Mouse (Mus musculus): ENCODE measurements around the gene Sar1a. TPM values are rescaled to one million over a fixed set of nuclear protein-coding genes. Genes with fewer than 3 reads are reported as not detected.

Gene Sar1a
- polyA plus RNA-seq, 1 experiment from 2014 or later, result 230 TPM

DNA sequence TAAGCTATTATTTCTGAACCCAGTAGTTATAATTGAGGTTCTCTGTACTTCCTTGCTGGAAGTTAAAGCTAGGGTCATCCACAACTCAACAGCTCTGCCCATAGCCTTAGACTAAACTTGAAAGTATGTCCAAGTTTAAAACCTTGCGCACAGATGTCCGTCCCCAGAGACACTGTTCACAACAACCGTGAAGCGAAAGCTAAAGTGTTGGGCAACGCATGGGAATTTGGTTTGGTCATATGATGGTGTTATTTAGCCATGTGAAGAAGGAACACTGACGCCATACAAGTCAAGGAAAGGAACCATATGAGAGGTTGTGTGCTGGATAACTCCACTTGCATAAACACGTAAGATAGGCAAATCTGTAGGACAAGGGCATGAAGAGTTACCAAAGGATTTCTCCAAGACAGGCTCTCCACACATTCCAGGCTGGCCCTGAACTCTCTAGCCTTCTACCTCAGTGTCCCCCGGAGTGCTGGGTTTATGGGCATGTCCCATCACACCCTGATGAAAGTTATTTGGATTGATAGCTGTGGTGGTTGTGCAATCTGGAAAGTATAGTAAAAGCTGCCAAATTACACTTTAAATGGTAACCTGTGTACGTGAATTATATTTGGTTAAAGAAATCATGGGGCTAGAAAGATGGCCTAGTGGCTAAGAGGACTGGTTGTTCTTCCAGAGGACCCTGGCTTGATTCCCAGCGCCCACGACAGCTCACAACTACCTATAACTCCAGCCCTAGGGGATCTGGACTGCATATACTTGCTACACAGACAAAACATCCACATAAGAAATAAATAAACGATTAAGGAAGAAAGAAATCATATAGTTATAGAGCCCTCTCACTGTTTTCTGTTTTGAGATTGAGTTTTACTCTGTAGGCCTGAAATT lies 37.6 kb downstream of the Sar1a start:
- H3K4me3 ChIP-seq (ENCODE audit: low read length), result no peak overlapping the region
- H3K4me2 ChIP-seq (ENCODE audit: low read depth, low read length), result no peak overlapping the region
- WGBS, result 88% methylated on average over 12 of the region's 12 CpGs
- H3K4me1 ChIP-seq (replicated peaks; ENCODE audit: control insufficient read depth, insufficient read depth, low read length), result peaks cover 7% of the 10 kb centered on the region
- H3K36me3 ChIP-seq (ENCODE audit: control insufficient read depth, insufficient read depth, low read length), result no peaks in the 10 kb centered on the region
- H3K27me3 ChIP-seq (ENCODE audit: control insufficient read depth, insufficient read depth, low read depth, low read length), result no peaks in the 10 kb centered on the region
- H3K9ac ChIP-seq (ENCODE audit: low read length), result no peak overlapping the region
- no peaks in the 10 kb centered on the region for H3K9me3 ChIP-seq (ENCODE audit: control insufficient read depth, low read length)
- no peak overlapping the region for H3K27ac ChIP-seq (ENCODE audit: low read length)
- no peak for ATAC-seq (ENCODE audit: low read depth)

GRCm38 (mm10) chr10:61720331-61720730 lies 40.2 kb downstream of the Sar1a start:
- no peaks in the 10 kb centered on the region for H3K9me3 ChIP-seq (ENCODE audit: control insufficient read depth, low read length)
- no peak for ATAC-seq (ENCODE audit: low read depth)
- H3K27ac ChIP-seq (ENCODE audit: low read length), result no peak overlapping the region
- WGBS, result 74% methylated on average over 7 of the region's 7 CpGs
- no peaks in the 10 kb centered on the region for H3K27me3 ChIP-seq (ENCODE audit: control insufficient read depth, insufficient read depth, low read depth, low read length)
- H3K4me1 ChIP-seq (replicated peaks; ENCODE audit: control insufficient read depth, insufficient read depth, low read length), result peaks cover 5% of the 10 kb centered on the region
- H3K4me3 ChIP-seq (ENCODE audit: low read length), result no peak overlapping the region
- H3K4me2 ChIP-seq (ENCODE audit: low read depth, low read length), result no peak overlapping the region
- no peaks in the 10 kb centered on the region for H3K36me3 ChIP-seq (ENCODE audit: control insufficient read depth, insufficient read depth, low read length)
- H3K9ac ChIP-seq (ENCODE audit: low read length), result no peak overlapping the region

GRCm38 (mm10) chr10:61722215-61722614 lies 42.1 kb downstream of the Sar1a start:
- no peaks in the 10 kb centered on the region for H3K36me3 ChIP-seq (ENCODE audit: control insufficient read depth, insufficient read depth, low read length)
- no peak for ATAC-seq (ENCODE audit: low read depth)
- H3K9me3 ChIP-seq (ENCODE audit: control insufficient read depth, low read length), result no peaks in the 10 kb centered on the region
- H3K4me2 ChIP-seq (ENCODE audit: low read depth, low read length), result no peak overlapping the region
- no peak overlapping the region for H3K4me3 ChIP-seq (ENCODE audit: low read length)
- no peaks in the 10 kb centered on the region for H3K4me1 ChIP-seq (replicated peaks; ENCODE audit: control insufficient read depth, insufficient read depth, low read length)
- H3K9ac ChIP-seq (ENCODE audit: low read length), result no peak overlapping the region
- H3K27ac ChIP-seq (ENCODE audit: low read length), result no peak overlapping the region
- WGBS, result 78% methylated on average over 3 of the region's 3 CpGs
- H3K27me3 ChIP-seq (ENCODE audit: control insufficient read depth, insufficient read depth, low read depth, low read length), result no peaks in the 10 kb centered on the region

GRCm38 (mm10) chr10:61723271-61723670 lies 43.2 kb downstream of the Sar1a start:
- H3K9ac ChIP-seq (ENCODE audit: low read length), result no peak overlapping the region
- ATAC-seq (ENCODE audit: low read depth), result peak; percentile 34; the same call in 1 of the 2 replicates
- H3K36me3 ChIP-seq (ENCODE audit: control insufficient read depth, insufficient read depth, low read length), result no peaks in the 10 kb centered on the region
- H3K27ac ChIP-seq (ENCODE audit: low read length), result no peak overlapping the region
- H3K4me3 ChIP-seq (ENCODE audit: low read length), result no peak overlapping the region
- no peaks in the 10 kb centered on the region for H3K27me3 ChIP-seq (ENCODE audit: control insufficient read depth, insufficient read depth, low read depth, low read length)
- H3K4me1 ChIP-seq (replicated peaks; ENCODE audit: control insufficient read depth, insufficient read depth, low read length), result no peaks in the 10 kb centered on the region
- H3K4me2 ChIP-seq (ENCODE audit: low read depth, low read length), result no peak overlapping the region
- 49% methylated on average over 6 of the region's 6 CpGs for WGBS
- no peaks in the 10 kb centered on the region for H3K9me3 ChIP-seq (ENCODE audit: control insufficient read depth, low read length)

DNA sequence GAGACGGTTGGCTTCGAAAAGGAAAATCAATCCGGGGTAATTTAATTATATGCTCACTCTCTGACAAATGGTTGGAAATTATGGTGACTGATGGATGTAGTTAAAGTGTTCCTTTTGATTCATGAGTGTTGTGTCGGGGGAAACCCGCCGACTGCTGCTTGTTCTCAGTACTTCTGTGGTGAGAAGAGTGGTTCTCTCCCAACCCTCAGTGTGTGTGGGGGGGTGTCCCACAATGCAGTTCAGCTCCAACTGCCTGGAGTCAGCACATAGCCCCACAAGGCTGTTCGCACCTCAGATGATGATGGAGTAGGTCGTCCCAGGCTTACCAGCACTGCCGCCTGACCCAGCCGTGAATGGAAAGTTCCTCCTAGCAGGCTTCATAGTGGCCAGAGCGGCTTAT lies 49.1 kb downstream of the Sar1a start:
- ATAC-seq (ENCODE audit: low read depth), result no peak
- Histone ChIP-seq H3K9me3 (ENCODE audit: control insufficient read depth, low read length) (no peaks in the 10 kb centered on the region), H3K27ac (ENCODE audit: low read length) (no peak overlapping the region), H3K36me3 (ENCODE audit: control insufficient read depth, insufficient read depth, low read length) (no peaks in the 10 kb centered on the region), H3K4me2 (ENCODE audit: low read depth, low read length) (no peak overlapping the region), H3K4me1 (replicated peaks; ENCODE audit: control insufficient read depth, insufficient read depth, low read length) (no peaks in the 10 kb centered on the region; the same call in 1 of the 2 replicates), H3K4me3 (ENCODE audit: low read length) (no peak overlapping the region), H3K27me3 (ENCODE audit: control insufficient read depth, insufficient read depth, low read depth, low read length) (no peaks in the 10 kb centered on the region), H3K9ac (ENCODE audit: low read length) (no peak overlapping the region)
- WGBS, result 71% methylated on average over 11 of the region's 11 CpGs

GRCm38 (mm10) chr10:61730171-61730570 lies 50.1 kb downstream of the Sar1a start:
- H3K4me2 ChIP-seq (ENCODE audit: low read depth, low read length), result no peak overlapping the region
- H3K9me3 ChIP-seq (ENCODE audit: control insufficient read depth, low read length), result no peaks in the 10 kb centered on the region
- no peak overlapping the region for H3K27ac ChIP-seq (ENCODE audit: low read length)
- H3K36me3 ChIP-seq (ENCODE audit: control insufficient read depth, insufficient read depth, low read length), result no peaks in the 10 kb centered on the region
- no peaks in the 10 kb centered on the region; the same call in 1 of the 2 replicates for H3K4me1 ChIP-seq (replicated peaks; ENCODE audit: control insufficient read depth, insufficient read depth, low read length)
- 94% methylated on average over 6 of the region's 6 CpGs for WGBS
- H3K9ac ChIP-seq (ENCODE audit: low read length), result no peak overlapping the region
- H3K27me3 ChIP-seq (ENCODE audit: control insufficient read depth, insufficient read depth, low read depth, low read length), result no peaks in the 10 kb centered on the region
- no peak overlapping the region for H3K4me3 ChIP-seq (ENCODE audit: low read length)
- no peak for ATAC-seq (ENCODE audit: low read depth)

- H3K4me3 ChIP-seq (ENCODE audit: low read length), result no peak overlapping the region
- H3K27me3 ChIP-seq (ENCODE audit: control insufficient read depth, insufficient read depth, low read depth, low read length), result no peaks in the 10 kb centered on the region
- peaks cover under 1% of the 10 kb centered on the region; the same call in 1 of the 2 replicates for H3K36me3 ChIP-seq (ENCODE audit: control insufficient read depth, insufficient read depth, low read length)
- H3K9me3 ChIP-seq (ENCODE audit: control insufficient read depth, low read length), result no peaks in the 10 kb centered on the region
- ATAC-seq (ENCODE audit: low read depth), result no peak
- H3K9ac ChIP-seq (ENCODE audit: low read length), result no peak overlapping the region
- H3K4me1 ChIP-seq (replicated peaks; ENCODE audit: control insufficient read depth, insufficient read depth, low read length), result no peaks in the 10 kb centered on the region; the same call in 1 of the 2 replicates
- H3K4me2 ChIP-seq (ENCODE audit: low read depth, low read length), result no peak overlapping the region
- WGBS, result 39% methylated on average over 3 of the region's 3 CpGs
- no peak overlapping the region for H3K27ac ChIP-seq (ENCODE audit: low read length)
These were observed 54.3 kb downstream of the Sar1a start for GRCm38 (mm10) chr10:61734377-61734776.

DNA sequence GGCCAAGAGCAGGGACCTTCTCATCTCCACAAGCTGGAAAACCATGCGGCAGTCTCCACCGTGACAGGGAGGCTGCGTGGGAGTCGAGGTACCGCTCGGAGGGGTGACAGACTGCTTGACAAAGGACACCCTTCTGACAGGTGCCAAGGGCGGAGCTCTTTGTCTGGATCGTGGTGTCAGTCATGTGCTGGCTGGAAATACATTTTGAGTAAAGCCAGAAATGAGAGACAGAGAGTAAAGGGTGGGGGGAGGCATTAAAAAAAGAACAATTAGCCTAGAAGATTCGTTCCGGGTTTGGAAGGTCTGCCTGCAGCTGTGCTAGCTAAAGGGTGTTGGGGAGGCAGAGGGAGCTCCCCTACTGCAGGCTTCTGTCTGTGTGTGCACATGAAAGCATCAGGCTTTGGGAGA lies 56.6 kb downstream of the Sar1a start:
- peaks cover 9% of the 10 kb centered on the region for H3K36me3 ChIP-seq (ENCODE audit: control insufficient read depth, insufficient read depth, low read length)
- ATAC-seq (ENCODE audit: low read depth), result no peak

DNA sequence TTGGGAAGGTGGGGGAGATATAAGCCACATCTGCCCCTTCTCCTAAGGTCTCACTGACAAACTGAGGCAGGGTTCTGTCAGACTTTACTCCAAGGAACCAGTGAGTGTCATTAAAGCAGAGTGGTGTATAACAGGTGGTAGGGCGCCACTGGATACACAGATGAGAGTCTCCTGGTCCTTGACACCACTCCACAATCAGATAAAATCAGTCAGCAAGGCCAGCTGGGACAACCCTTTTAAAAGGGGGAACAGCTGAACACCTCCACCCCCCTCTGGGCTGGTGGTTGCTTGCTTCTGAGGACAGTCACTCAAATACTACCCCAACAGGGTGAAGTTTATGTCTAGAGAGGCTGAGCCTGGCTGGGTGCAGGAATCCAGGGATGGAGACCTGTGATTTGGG lies 57.4 kb downstream of the Sar1a start:
- ATAC-seq (ENCODE audit: low read depth), result no peak
- Histone ChIP-seq H3K4me1 (replicated peaks; ENCODE audit: control insufficient read depth, insufficient read depth, low read length) (no peaks in the 10 kb centered on the region), H3K27ac (ENCODE audit: low read length) (no peak overlapping the region), H3K27me3 (ENCODE audit: control insufficient read depth, insufficient read depth, low read depth, low read length) (no peaks in the 10 kb centered on the region), H3K36me3 (ENCODE audit: control insufficient read depth, insufficient read depth, low read length) (peaks cover 10% of the 10 kb centered on the region), H3K4me2 (ENCODE audit: low read depth, low read length) (no peak overlapping the region), H3K4me3 (ENCODE audit: low read length) (no peak overlapping the region), H3K9me3 (ENCODE audit: control insufficient read depth, low read length) (no peaks in the 10 kb centered on the region), H3K9ac (ENCODE audit: low read length) (no peak overlapping the region)
- 58% methylated on average over 1 of the region's 1 CpGs for WGBS

More for the DNA sequence above, 56.6 kb downstream of the Sar1a start:
- Histone ChIP-seq H3K9me3 (ENCODE audit: control insufficient read depth, low read length) (no peaks in the 10 kb centered on the region), H3K27ac (ENCODE audit: low read length) (no peak overlapping the region), H3K9ac (ENCODE audit: low read length) (no peak overlapping the region), H3K4me3 (ENCODE audit: low read length) (no peak overlapping the region), H3K4me1 (replicated peaks; ENCODE audit: control insufficient read depth, insufficient read depth, low read length) (no peaks in the 10 kb centered on the region; the same call in 1 of the 2 replicates), H3K4me2 (ENCODE audit: low read depth, low read length) (no peak overlapping the region), H3K27me3 (ENCODE audit: control insufficient read depth, insufficient read depth, low read depth, low read length) (no peaks in the 10 kb centered on the region)
- WGBS, result 57% methylated on average over 10 of the region's 10 CpGs
